Mouse (Mus musculus): ENCODE measurements at regions not wholly inside any gene's neighbourhood (a gene's known extent, or its start where the extent isn't known, plus 50 kb on each side); places are given as distances from the start of the nearest gene placed in this dataset.
"Not testable (repeated sequence)": the region's sequence is repeated elsewhere in the genome, so short reads cannot be mapped to it uniquely, and the experiment has no call there.

- no peak for DNase-seq
Observed at GRCm38 (mm10) chr12:11037951-11038350, 112.9 kb downstream of the Kcns3 start.

GRCm38 (mm10) chr12:11020571-11021545, 130.0 kb downstream of the Kcns3 start:
- peak; percentile 3 for DNase-seq

DNA sequence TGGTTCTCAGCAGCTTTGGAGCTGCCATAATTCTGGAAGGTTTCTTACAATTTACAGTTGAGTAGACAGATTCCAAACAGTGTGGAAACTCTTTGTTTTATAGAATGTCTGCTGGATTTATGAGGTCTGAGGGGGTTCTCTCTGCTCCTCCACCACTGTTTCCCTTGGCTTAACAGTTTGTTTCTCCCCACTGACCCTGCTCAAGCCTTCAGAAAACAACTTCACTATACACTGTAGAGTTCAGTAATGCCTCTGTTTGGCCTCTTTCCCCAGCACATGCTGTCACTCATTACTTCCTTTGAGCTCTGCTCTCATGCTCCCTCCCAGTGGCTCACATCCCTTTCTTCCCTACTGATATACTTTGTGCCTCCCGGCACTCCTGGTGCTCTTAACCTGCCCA, 139.7 kb downstream of the Kcns3 start:
- DNase-seq = no peak

DNA sequence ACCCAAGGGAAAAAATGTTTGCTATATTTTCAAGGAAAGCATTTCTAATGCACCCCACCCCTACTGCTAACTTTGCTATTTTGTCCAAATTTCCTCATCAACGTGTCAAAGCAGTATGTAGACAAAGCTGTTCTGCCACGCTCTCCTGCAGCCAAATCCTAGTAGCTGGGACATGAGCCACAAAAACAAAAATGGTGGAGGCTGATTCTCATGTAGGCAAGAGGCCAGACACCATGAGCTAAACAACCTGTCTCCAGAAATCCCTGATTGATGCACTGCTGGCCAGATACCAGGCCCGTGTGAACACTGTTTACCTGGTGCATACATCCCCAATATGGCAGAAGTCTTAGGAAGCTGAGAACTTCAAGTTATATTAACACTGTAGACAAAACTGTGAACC, 166.6 kb downstream of the Kcns3 start:
- no peak for DNase-seq

DNA sequence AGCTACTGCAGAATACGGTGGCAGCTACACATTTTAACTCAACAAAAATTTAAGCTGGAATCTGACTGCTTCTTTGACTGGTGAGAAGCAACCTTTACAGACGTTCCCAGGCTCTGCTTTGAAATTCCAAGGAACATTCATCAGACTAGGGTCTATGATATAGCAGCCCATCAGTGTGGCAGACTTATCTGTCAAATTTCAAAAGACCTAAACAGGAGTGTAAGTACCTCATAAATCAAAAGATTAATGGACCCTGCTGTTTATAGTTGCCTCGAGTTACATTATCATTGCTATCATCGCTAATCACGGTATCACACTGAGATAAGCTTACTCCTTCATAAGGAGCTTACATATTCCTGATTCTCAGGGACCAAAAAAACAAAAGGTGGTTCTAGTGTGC, 201.7 kb downstream of the Kcns3 start:
- no peak for DNase-seq

GRCm38 (mm10) chr12:10941064-10941463, 209.8 kb downstream of the Kcns3 start:
- no peak for DNase-seq

DNA sequence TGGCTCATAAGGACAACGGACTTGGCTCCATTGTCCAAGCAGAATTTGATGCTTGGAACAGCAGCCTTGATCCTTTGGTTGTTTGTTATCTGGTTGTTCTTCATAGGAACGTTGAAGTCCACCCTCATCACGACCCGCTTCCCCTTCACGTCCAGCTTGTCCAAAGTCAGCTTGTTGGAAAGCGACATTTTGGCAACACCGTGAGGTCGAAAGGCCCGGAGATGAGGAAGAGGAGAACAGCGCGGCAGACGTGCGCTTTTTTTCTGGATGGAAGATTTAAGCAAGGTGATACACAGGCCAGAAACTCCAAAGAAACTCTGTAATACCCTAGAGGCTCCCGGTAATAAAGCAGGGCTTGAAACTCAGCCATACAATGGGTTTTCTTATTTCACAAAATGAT, 250.8 kb downstream of the Kcns3 start:
- DNase-seq = not testable (repeated sequence)

- DNase-seq = no peak
Observed at GRCm38 (mm10) chr12:10878791-10879190, 272.1 kb downstream of the Kcns3 start.

GRCm38 (mm10) chr12:10874589-10875554, 276.0 kb downstream of the Kcns3 start:
- DNase-seq = no peak

DNA sequence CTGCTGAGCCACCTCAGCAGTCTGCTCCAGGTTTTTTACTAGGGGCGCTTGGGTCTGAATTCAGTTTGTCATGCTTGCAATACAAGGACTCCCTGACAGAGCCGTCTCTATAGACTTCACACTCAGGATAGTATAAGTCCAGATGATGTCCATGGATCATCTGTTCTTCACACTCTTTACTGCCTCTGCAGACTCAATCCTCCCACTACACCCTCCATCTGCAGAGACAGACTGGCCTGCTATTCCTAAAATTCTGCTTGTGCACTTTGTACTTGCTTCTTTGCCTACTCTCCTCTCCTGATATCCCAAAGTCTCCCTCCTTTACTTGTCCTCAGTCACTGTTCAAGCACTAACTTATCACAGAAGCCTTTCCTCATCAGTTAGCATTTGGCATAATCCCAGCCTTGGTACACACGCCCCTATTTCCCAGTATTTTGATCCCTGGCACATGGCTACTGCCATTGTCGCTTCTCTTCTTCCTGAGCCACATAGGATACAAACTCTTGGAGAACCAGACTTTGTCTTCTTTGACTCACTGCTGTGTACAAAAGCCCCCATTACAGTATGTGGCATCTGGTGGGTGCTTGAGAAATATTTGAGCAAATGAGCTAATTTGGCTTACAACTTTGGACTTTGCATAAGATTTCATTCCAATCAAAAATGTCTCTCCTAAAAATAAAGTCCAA, 277.0 kb downstream of the Kcns3 start:
- DNase-seq = no peak

GRCm38 (mm10) chr12:10867674-10868635, 282.9 kb downstream of the Kcns3 start:
- DNase-seq = no peak

DNA sequence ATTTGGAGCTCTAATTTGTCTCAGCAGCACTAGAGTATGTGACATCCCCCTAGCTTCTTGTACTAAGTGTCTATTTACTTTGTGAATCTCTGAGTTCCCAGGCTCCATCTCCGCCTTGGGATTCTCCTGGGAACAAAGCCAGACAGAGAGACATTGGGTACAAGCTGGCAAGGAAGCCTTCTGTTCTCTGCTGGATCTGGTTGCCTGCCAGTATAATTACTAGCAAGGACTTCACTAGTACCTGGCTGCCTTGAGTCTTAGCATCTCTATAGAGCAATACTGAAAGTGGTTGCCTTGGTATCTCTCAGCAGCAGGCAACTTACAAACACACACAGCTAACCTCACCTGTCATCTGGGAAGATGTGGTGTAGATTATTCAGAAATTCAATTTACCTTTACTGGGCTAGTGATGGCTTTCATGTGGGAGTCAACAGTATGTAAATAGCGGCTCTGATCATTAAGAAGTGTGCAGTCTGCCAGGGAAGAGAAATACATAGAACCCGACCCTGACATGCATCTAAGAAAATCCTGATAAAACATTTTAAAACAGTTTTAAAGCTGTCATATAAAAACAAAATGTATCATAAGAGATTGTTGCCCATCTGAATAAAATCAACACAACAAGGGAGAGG, 283.8 kb downstream of the Kcns3 start:
- DNase-seq = no peak

DNA sequence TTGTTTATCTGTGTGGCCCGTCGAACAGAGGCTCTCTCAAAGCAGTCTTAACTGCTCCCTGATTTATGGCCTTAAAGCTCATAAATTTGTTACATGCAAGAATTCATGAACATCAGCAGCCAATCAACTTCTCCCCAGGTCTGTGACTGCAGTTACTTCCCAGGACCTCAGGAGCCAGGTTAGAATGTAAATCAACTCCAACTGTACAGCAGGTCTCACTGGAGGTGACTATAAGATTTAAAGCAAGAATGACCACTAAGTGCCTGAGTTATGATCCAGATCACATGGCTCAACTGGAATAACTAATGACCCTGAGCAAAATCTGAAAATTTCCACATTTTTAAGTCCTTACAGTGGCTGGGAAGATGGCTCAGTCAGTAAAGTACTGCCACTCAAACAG, 285.6 kb downstream of the Kcns3 start:
- DNase-seq = no peak

GRCm38 (mm10) chr12:10820335-10820734, 330.5 kb downstream of the Kcns3 start:
- no peak for DNase-seq

DNA sequence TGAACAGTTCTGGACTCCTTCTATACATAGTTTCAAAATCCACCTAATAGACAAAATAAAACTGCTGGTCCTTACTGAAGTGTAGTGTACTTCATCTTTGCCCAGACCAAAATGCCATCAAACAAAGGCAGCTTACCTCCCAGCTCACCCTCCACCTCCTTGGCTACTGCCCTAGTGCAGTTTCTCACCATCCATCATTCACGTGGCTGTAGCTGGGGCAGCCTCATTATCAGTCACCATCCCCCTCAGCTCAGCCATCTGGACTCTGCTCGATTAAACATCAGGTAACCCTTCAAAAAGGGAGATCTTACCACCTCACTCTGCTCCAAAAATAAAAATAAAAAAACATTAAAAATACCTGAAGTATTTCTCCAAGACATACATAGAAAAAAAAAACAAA, 332.8 kb downstream of the Kcns3 start:
- no peak for DNase-seq

DNA sequence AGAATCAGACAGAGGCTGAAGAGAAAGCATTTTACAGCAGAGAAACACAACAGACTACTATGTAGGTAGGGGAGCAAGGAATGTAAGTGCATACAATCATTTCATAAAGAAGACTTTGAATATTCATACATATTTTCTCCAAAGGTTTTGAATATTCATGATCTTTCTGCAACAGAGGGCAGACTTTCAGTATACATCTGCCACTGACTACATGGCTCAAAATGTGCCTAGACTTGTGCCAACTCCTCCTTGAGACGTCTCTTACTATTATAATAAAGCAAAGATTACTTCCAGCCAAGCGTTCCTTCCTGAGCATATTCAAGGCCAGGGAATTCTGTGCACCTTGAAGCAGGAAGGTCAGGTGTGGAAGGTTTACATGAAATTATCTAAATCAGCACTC, 333.3 kb downstream of the Kcns3 start:
- DNase-seq = no peak

- no peak for DNase-seq
Observed at GRCm38 (mm10) chr12:10810597-10810996, 340.3 kb downstream of the Kcns3 start.

DNA sequence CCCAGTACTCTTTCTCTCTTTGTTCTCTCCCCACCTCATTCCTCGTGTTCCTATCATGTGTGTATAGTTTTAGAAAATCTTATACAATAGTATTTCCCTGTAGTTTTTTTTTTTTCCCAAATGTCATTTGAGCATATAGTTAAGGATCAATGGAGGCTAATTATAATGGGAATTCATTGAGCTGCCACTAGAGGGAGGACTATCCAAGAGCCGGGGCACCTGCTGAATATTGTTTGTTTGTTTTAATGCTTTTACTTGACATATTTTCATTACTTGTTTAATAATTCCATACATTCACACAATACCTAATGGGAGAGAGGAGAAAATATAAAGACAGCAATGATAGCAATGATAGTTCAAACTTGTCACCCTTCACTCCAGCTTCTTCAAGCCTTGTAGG, 346.4 kb downstream of the Kcns3 start:
- no peak for DNase-seq

Data from lung, postnatal 36 days (tissue).